In the genomic region with DNA sequence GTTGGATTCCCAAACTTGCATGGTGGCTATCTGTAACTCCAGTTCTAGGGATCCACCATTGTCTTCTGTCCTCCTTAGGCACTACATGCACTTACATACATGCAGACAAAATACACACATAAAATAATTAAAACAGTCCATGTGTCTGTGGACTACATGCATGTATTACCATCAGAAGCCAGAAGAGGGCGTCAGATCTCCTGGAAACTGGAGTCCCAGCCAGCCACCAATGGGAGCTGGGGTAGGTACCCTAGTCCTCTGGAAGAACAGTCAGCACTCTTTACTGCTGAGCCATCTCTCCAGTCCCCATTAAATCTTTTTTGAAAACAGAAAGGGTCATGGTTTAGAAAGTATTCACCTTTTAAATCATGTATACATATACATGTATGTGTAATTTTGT, we compare ENCODE assay signal across 11 mouse cellular contexts. TPM values are rescaled to one million over a fixed set of nuclear protein-coding genes. Genes with fewer than 3 reads are reported as not detected.
DNase-seq lines count a peak whose midpoint lies in the region; ATAC-seq and TF ChIP-seq lines count a peak whose summit lies in the region.
"Had no signal": no experiment of that assay in that cellular context is flagged by ENCODE, and none has a peak within 500 bp of the region (broad histone marks: within the 10 kb centered on the region; RNA-seq: fewer than 3 reads in every experiment).

No protein-coding gene starts in this region.

- peak; percentile 29 for TF ChIP-seq CTCF in heart, postnatal 0 days (IDR thresholded peaks at IDR 0.05; ENCODE audit: low read depth)
- peak; percentile 53 for TF ChIP-seq CTCF in E14TG2a.4 (conservative IDR thresholded peaks at IDR 0.05; ENCODE audit: low read length)

- DNase-seq in heart, postnatal 0 days (ENCODE audit: low spot score), result no peak
- DNase-seq in 3T3-L1 (ENCODE audit: low read depth, low spot score), result peak; percentile 54
- DNase-seq in liver, embryonic 11.5 days (ENCODE audit: low spot score), result no peak
- no peak for DNase-seq in frontal cortex, postnatal 25 days (ENCODE audit: low spot score in 2 of 2)
- no peak for DNase-seq in left cerebral cortex, adult 8-10 months (ENCODE audit: low spot score in 2 of 2)
- no peak for DNase-seq in heart, adult 9 months (ENCODE audit: low spot score in 2 of 2)

- TF ChIP-seq EP300 in heart, postnatal 0 days (IDR thresholded peaks at IDR 0.05; ENCODE audit: low read depth), result no peak

- no peaks in the 10 kb centered on the region for H3K36me3 ChIP-seq in heart, postnatal 0 days (replicated peaks; ENCODE audit: control insufficient read depth, insufficient read depth, low read length)
- H3K36me3 ChIP-seq in heart, embryonic 12.5 days, result no peaks in the 10 kb centered on the region
- H3K36me3 ChIP-seq in E14TG2a.4 (ENCODE audit: insufficient read depth, low read length), result peaks cover 20% of the 10 kb centered on the region
- peaks cover under 1% of the 10 kb centered on the region; the same call in 1 of the 2 replicates for H3K36me3 ChIP-seq in liver, embryonic 11.5 days (ENCODE audit: control insufficient read depth, insufficient read depth, low read length)

- H3K4me1 ChIP-seq in heart, postnatal 0 days (ENCODE audit: control insufficient read depth, insufficient read depth), result no peaks in the 10 kb centered on the region
- no peaks in the 10 kb centered on the region for H3K4me1 ChIP-seq in heart, embryonic 12.5 days (replicated peaks)
- H3K4me1 ChIP-seq in E14TG2a.4 (replicated peaks; ENCODE audit: low read depth, low read length), result peaks cover 26% of the 10 kb centered on the region
- no peaks in the 10 kb centered on the region; the same call in 1 of the 2 replicates for H3K4me1 ChIP-seq in liver, embryonic 11.5 days (replicated peaks; ENCODE audit: control insufficient read depth, insufficient read depth, low read length)

- H3K9ac ChIP-seq in heart, postnatal 0 days (replicated peaks; ENCODE audit: low read depth, low read length), result no peak overlapping the region
- H3K9ac ChIP-seq in heart, embryonic 12.5 days, result no peak overlapping the region
- H3K9ac ChIP-seq in liver, embryonic 11.5 days (ENCODE audit: low read depth, low read length), result no peak overlapping the region
- H3K9ac ChIP-seq: hindbrain, embryonic 15.5 days had no signal

- H3K27me3 ChIP-seq in heart, postnatal 0 days (ENCODE audit: control insufficient read depth, insufficient read depth, low read length), result no peaks in the 10 kb centered on the region
- H3K27me3 ChIP-seq in heart, embryonic 12.5 days (replicated peaks), result no peaks in the 10 kb centered on the region
- no peaks in the 10 kb centered on the region for H3K27me3 ChIP-seq in E14TG2a.4 (ENCODE audit: insufficient read depth, low read length)
- no peaks in the 10 kb centered on the region for H3K27me3 ChIP-seq in liver, embryonic 11.5 days (replicated peaks; ENCODE audit: control insufficient read depth, insufficient read depth, low read length)
- H3K27me3 ChIP-seq: hindbrain, embryonic 15.5 days; neural tube, embryonic 13.5 days had no signal

- no peak for ATAC-seq in heart, postnatal 0 days (ENCODE audit: insufficient read depth, low read depth)
- no peak for ATAC-seq in heart, embryonic 12.5 days (ENCODE audit: insufficient number of reproducible peaks, low FRiP score)
- no peak for ATAC-seq in liver, embryonic 11.5 days (replicated peaks; ENCODE audit: low FRiP score)

- no peak overlapping the region for H3K4me3 ChIP-seq in heart, postnatal 0 days (ENCODE audit: low read depth, low read length)
- no peak overlapping the region for H3K4me3 ChIP-seq in heart, embryonic 12.5 days
- H3K4me3 ChIP-seq in E14TG2a.4 (replicated peaks; ENCODE audit: low read length), result no peak overlapping the region
- no peak overlapping the region for H3K4me3 ChIP-seq in liver, embryonic 11.5 days (ENCODE audit: low read depth, low read length)
- H3K4me3 ChIP-seq: neural tube, embryonic 13.5 days had no signal

- H3K4me2 ChIP-seq in heart, postnatal 0 days (ENCODE audit: low read depth, low read length), result no peak overlapping the region
- H3K4me2 ChIP-seq in heart, embryonic 12.5 days, result no peak overlapping the region
- peak overlapping the region; percentile 63; the same call in 1 of the 2 replicates for H3K4me2 ChIP-seq in liver, embryonic 11.5 days

- H3K27ac ChIP-seq in heart, postnatal 0 days (ENCODE audit: low read depth), result no peak overlapping the region
- no peak overlapping the region for H3K27ac ChIP-seq in heart, embryonic 12.5 days (ENCODE audit: poor library complexity, severe bottlenecking)
- no peak overlapping the region for H3K27ac ChIP-seq in liver, embryonic 11.5 days (ENCODE audit: low read depth, low read length)

- WGBS in heart, postnatal 0 days, result 7% methylated on average over 1 of the region's 1 CpGs
- 5% methylated on average over 1 of the region's 1 CpGs for WGBS in heart, embryonic 12.5 days
- 17% methylated on average over 1 of the region's 1 CpGs for WGBS in liver, embryonic 11.5 days

- H3K9me3 ChIP-seq in heart, postnatal 0 days (replicated peaks; ENCODE audit: control insufficient read depth, low read length), result no peaks in the 10 kb centered on the region
- H3K9me3 ChIP-seq in heart, embryonic 12.5 days (replicated peaks), result no peaks in the 10 kb centered on the region
- no peaks in the 10 kb centered on the region for H3K9me3 ChIP-seq in E14TG2a.4 (ENCODE audit: low read length)
- no peaks in the 10 kb centered on the region for H3K9me3 ChIP-seq in liver, embryonic 11.5 days (ENCODE audit: control insufficient read depth, low read length)
- H3K9me3 ChIP-seq: hindbrain, embryonic 15.5 days; neural tube, embryonic 13.5 days had no signal

RNA-seq across cellular contexts. Expression of a gene that starts 1.3 kb away (rescaled TPM):
- total RNA-seq in heart, postnatal 0 days (2014; rRNA removed; ENCODE audit: low replicate concordance), result 163 and 242 TPM in 2 replicates
- 120 and 121 TPM in 2 replicates for polyA plus RNA-seq in heart, postnatal 0 days (2015; fragmentation: Nextera tagmentation; extraction: Ambion mirVana)
- 290 and 312 TPM in 2 replicates for polyA plus RNA-seq in heart, embryonic 12.5 days (2016; fragmentation: Nextera tagmentation; extraction: Ambion mirVana)
- 349 and 361 TPM in 2 replicates for polyA plus RNA-seq in liver, embryonic 11.5 days (2014; fragmentation: Nextera tagmentation; extraction: Ambion mirVana)
- total RNA-seq in left cerebral cortex, adult 8-10 months (2022), result 100 to 1,000 TPM; 111 to 132 (median 113) TPM

RNA-seq across cellular contexts. Expression of a gene that starts 7.1 kb away (rescaled TPM):
- 38.9 and 41.6 TPM in 2 replicates for total RNA-seq in heart, postnatal 0 days (2014; rRNA removed; ENCODE audit: low replicate concordance)
- polyA plus RNA-seq in heart, postnatal 0 days (2015; fragmentation: Nextera tagmentation; extraction: Ambion mirVana), result 12.2 and 14.2 TPM in 2 replicates
- polyA plus RNA-seq in heart, embryonic 12.5 days (2016; fragmentation: Nextera tagmentation; extraction: Ambion mirVana), result 29.9 and 30.0 TPM in 2 replicates
- 14.6 and 14.8 TPM in 2 replicates for polyA plus RNA-seq in liver, embryonic 11.5 days (2014; fragmentation: Nextera tagmentation; extraction: Ambion mirVana)
- 100 to 1,000 TPM; 145 to 161 (median 153) TPM for total RNA-seq in left cerebral cortex, adult 8-10 months (2022)

RNA-seq across cellular contexts. Expression of a gene that starts 21.1 kb away (rescaled TPM):
- total RNA-seq in heart, postnatal 0 days (2014; rRNA removed; ENCODE audit: low replicate concordance), result 170 and 178 TPM in 2 replicates
- polyA plus RNA-seq in heart, postnatal 0 days (2015; fragmentation: Nextera tagmentation; extraction: Ambion mirVana), result 192 and 194 TPM in 2 replicates
- 52.7 and 54.9 TPM in 2 replicates for polyA plus RNA-seq in heart, embryonic 12.5 days (2016; fragmentation: Nextera tagmentation; extraction: Ambion mirVana)
- 1.6 and 2.9 TPM in 2 replicates for polyA plus RNA-seq in liver, embryonic 11.5 days (2014; fragmentation: Nextera tagmentation; extraction: Ambion mirVana)
- 1 to 10 TPM in 2 of 4 experiments, under 1 TPM in 2; 0.42 to 1.7 (median 1.0) TPM for total RNA-seq in left cerebral cortex, adult 8-10 months (2022)

RNA-seq across cellular contexts. Expression of a gene that starts 51.6 kb away (rescaled TPM):
- not detected in 2 replicates for total RNA-seq in heart, postnatal 0 days (2014; rRNA removed; ENCODE audit: low replicate concordance)
- not detected in 2 replicates for polyA plus RNA-seq in heart, postnatal 0 days (2015; fragmentation: Nextera tagmentation; extraction: Ambion mirVana)
- 0.13 and 0.66 TPM in 2 replicates for polyA plus RNA-seq in heart, embryonic 12.5 days (2016; fragmentation: Nextera tagmentation; extraction: Ambion mirVana)
- polyA plus RNA-seq in liver, embryonic 11.5 days (2014; fragmentation: Nextera tagmentation; extraction: Ambion mirVana), result 33.6 and 34.5 TPM in 2 replicates
- 10 to 100 TPM; 19.0 to 20.0 (median 19.3) TPM for total RNA-seq in left cerebral cortex, adult 8-10 months (2022)
- total RNA-seq: common myeloid progenitor, adult 5-6 weeks had no signal

Comparison
In these comparisons a context has a peak if more than half of its experiments do, and no peak if none do; other contexts are left out.
1. RNA of a gene that starts 21.1 kb away (polyA plus RNA-seq): 192 to 194 TPM in heart, postnatal 0 days and 52.7 to 54.9 TPM in heart, embryonic 12.5 days; 1.6 to 2.9 TPM in liver, embryonic 11.5 days; every median in the first group is over 10 times any median in the second.